Mouse (Mus musculus) liver, embryonic 16.5 days (tissue): ENCODE results near the gene Ppdpf. TPM values are rescaled to one million over a fixed set of nuclear protein-coding genes. Genes with fewer than 3 reads are reported as not detected.
"Not testable (repeated sequence)": the region's sequence is repeated elsewhere in the genome, so short reads cannot be mapped to it uniquely, and the experiment has no call there.

ENCODE experiments used
- ATAC-seq: fragments of 200-750 bp; cut with Nextera tagmentation; 2 replicates; pipeline ENCODE4 v1.8.0; 2017; ENCODE audit warnings: low read depth, mild to moderate bottlenecking, moderate number of reproducible peaks, moderate library complexity
- H3K27ac ChIP-seq: fragments of 300-500 bp; sonication (generic); 2 replicates; pipeline ENCODE4 v1.5.1; 2014; ENCODE audit warnings: mild to moderate bottlenecking, low read length
- H3K27me3 ChIP-seq: fragments of 300-500 bp; sonication (generic); 2 replicates; pipeline ENCODE4 v1.6.1; 2014; ENCODE audit warnings: low read depth, low read length, mixed read lengths; ENCODE audit not compliant: control insufficient read depth, insufficient read depth
- H3K36me3 ChIP-seq: fragments of 300-500 bp; sonication (generic); 2 replicates; pipeline ENCODE4 v1.6.1; 2014; ENCODE audit warnings: mild to moderate bottlenecking; ENCODE audit not compliant: control insufficient read depth, insufficient read depth
- H3K4me1 ChIP-seq: fragments of 300-500 bp; sonication (generic); 2 replicates; pipeline ENCODE4 v1.6.1; 2014; ENCODE audit warnings: low read depth, low read length, mixed read lengths; ENCODE audit not compliant: control insufficient read depth
- H3K4me2 ChIP-seq: fragments of 300-500 bp; sonication (generic); 2 replicates; pipeline ENCODE4 v1.6.1; 2014; ENCODE audit warnings: low read depth, low read length, mixed read lengths
- H3K4me3 ChIP-seq: fragments of 300-500 bp; sonication (generic); 2 replicates; pipeline ENCODE4 v1.5.1; 2014; ENCODE audit warnings: low read depth, mild to moderate bottlenecking, low read length
- H3K9ac ChIP-seq: fragments of 300-500 bp; sonication (generic); 2 replicates; pipeline ENCODE4 v1.6.1; 2014; ENCODE audit warnings: low read depth, low read length
- H3K9me3 ChIP-seq: fragments of 300-500 bp; sonication (generic); replicated peaks from 2 replicates; pipeline ENCODE4 v1.6.1; 2016; ENCODE audit warnings: low read length; ENCODE audit not compliant: control insufficient read depth
- WGBS: fragments of 180-500 bp; shearing (Covaris S2); extraction: QIAGEN DNeasy Blood & Tissue Kit; methylation state at CpG from one replicate; pipeline ENCODE4 v1.1.7; 2014; ENCODE audit not compliant: insufficient replicate concordance; 5-methylcytosine and 5-hydroxymethylcytosine counted together
- polyA plus RNA-seq: library from polyadenylated mRNA; unstranded; fragments of >200 nt; fragmentation: Nextera tagmentation; extraction: Ambion mirVana; gene quantifications from 2 replicates; pipeline ENCODE4 v1.2.1, GENCODE M21; 2015

The Ppdpf gene
- polyA plus RNA-seq, 1 experiment from 2014 or later: 94.4 TPM

GRCm38 (mm10) chr2:181178471-181178870 is 8.6 kb upstream of the Ppdpf start:
- H3K4me1 ChIP-seq: no peaks in the 10 kb centered on the region
- WGBS: 42% methylated on average over 5 of the region's 5 CpGs
- no peak overlapping the region for H3K9ac ChIP-seq
- no peak for ATAC-seq
- no peaks in the 10 kb centered on the region for H3K9me3 ChIP-seq
- no peaks in the 10 kb centered on the region for H3K36me3 ChIP-seq
- no peak overlapping the region for H3K4me3 ChIP-seq
- H3K4me2 ChIP-seq: no peak overlapping the region
- no peak overlapping the region for H3K27ac ChIP-seq
- H3K27me3 ChIP-seq: no peaks in the 10 kb centered on the region

- ATAC-seq: no peak
- 53% methylated on average over 6 of the region's 6 CpGs for WGBS
- no peak overlapping the region for H3K9ac ChIP-seq
Measured at GRCm38 (mm10) chr2:181180898-181181297, 6.1 kb upstream of the Ppdpf start.

GRCm38 (mm10) chr2:181186635-181187034 is 412 bp upstream of the Ppdpf start:
- peak overlapping the region; percentile 99 for H3K4me2 ChIP-seq
- peak overlapping the region; percentile 61 for H3K9ac ChIP-seq
- peak overlapping the region; percentile 90 for H3K27ac ChIP-seq
- H3K27me3 ChIP-seq: peaks cover 5% of the 10 kb centered on the region
- no peaks in the 10 kb centered on the region for H3K9me3 ChIP-seq
- peak overlapping the region; percentile 87 for H3K4me3 ChIP-seq
- H3K4me1 ChIP-seq: peaks cover 16% of the 10 kb centered on the region
- peak; percentile 73 for ATAC-seq
- 1% methylated on average over 14 of the region's 14 CpGs for WGBS
- no peaks in the 10 kb centered on the region for H3K36me3 ChIP-seq

More at GRCm38 (mm10) chr2:181180898-181181297, 6.1 kb upstream of the Ppdpf start:
- no peaks in the 10 kb centered on the region for H3K36me3 ChIP-seq
- no peaks in the 10 kb centered on the region for H3K9me3 ChIP-seq
- H3K4me3 ChIP-seq: no peak overlapping the region
- H3K27ac ChIP-seq: no peak overlapping the region
- peaks cover 4% of the 10 kb centered on the region for H3K27me3 ChIP-seq
- no peaks in the 10 kb centered on the region for H3K4me1 ChIP-seq
- no peak overlapping the region for H3K4me2 ChIP-seq

GRCm38 (mm10) chr2:181188681-181189080 is 1.6 kb downstream of the Ppdpf start:
- H3K27ac ChIP-seq: peak overlapping the region; percentile 74
- peaks cover 16% of the 10 kb centered on the region for H3K4me1 ChIP-seq
- H3K4me2 ChIP-seq: peak overlapping the region; percentile 99
- peak overlapping the region; percentile 87; the same call in 1 of the 2 replicates for H3K4me3 ChIP-seq
- WGBS: 64% methylated on average over 2 of the region's 2 CpGs
- peak overlapping the region; percentile 46; the same call in 1 of the 2 replicates for H3K9ac ChIP-seq
- peaks cover 5% of the 10 kb centered on the region for H3K27me3 ChIP-seq
- no peak for ATAC-seq
- H3K9me3 ChIP-seq: no peaks in the 10 kb centered on the region
- no peaks in the 10 kb centered on the region for H3K36me3 ChIP-seq

- no peak overlapping the region for H3K4me2 ChIP-seq
- H3K4me1 ChIP-seq: peaks cover 16% of the 10 kb centered on the region
- no peak overlapping the region for H3K4me3 ChIP-seq
- peaks cover 8% of the 10 kb centered on the region for H3K27me3 ChIP-seq
- H3K27ac ChIP-seq: peak overlapping the region; percentile 74; the same call in 1 of the 2 replicates
- no peaks in the 10 kb centered on the region for H3K36me3 ChIP-seq
- WGBS: 61% methylated on average over 1 of the region's 1 CpGs
- H3K9ac ChIP-seq: no peak overlapping the region
- no peaks in the 10 kb centered on the region for H3K9me3 ChIP-seq
- ATAC-seq: no peak
Measured at GRCm38 (mm10) chr2:181189321-181189720, 2.3 kb downstream of the Ppdpf start.

- ATAC-seq, H3K36me3 ChIP-seq, H3K4me3 ChIP-seq, H3K9me3 ChIP-seq, H3K27me3 ChIP-seq, H3K9ac ChIP-seq, H3K4me2 ChIP-seq, H3K27ac ChIP-seq: not testable (repeated sequence)
- peaks cover 22% of the 10 kb centered on the region for H3K4me1 ChIP-seq
- WGBS: 48% methylated on average over 4 of the region's 4 CpGs
Measured at GRCm38 (mm10) chr2:181191385-181191784, 4.3 kb downstream of the Ppdpf start.

- WGBS: 66% methylated on average over 4 of the region's 4 CpGs
- Histone ChIP-seq H3K9ac (no peak overlapping the region), H3K27me3 (peaks cover 4% of the 10 kb centered on the region; the same call in 1 of the 2 replicates), H3K4me1 (peaks cover 24% of the 10 kb centered on the region), H3K36me3 (no peaks in the 10 kb centered on the region), H3K4me3 (no peak overlapping the region), H3K4me2 (no peak overlapping the region), H3K27ac (no peak overlapping the region), H3K9me3 (no peaks in the 10 kb centered on the region)
- ATAC-seq: no peak
Measured at GRCm38 (mm10) chr2:181191936-181192335, 4.9 kb downstream of the Ppdpf start.

- 41% methylated on average over 3 of the region's 3 CpGs for WGBS
- no peak for ATAC-seq
- H3K27ac ChIP-seq: no peak overlapping the region
- H3K9ac ChIP-seq: no peak overlapping the region
- peaks cover 4% of the 10 kb centered on the region; the same call in 1 of the 2 replicates for H3K27me3 ChIP-seq
- peaks cover 28% of the 10 kb centered on the region for H3K4me1 ChIP-seq
- no peaks in the 10 kb centered on the region for H3K36me3 ChIP-seq
- H3K4me3 ChIP-seq: no peak overlapping the region
- H3K9me3 ChIP-seq: no peaks in the 10 kb centered on the region
- no peak overlapping the region for H3K4me2 ChIP-seq
Measured at GRCm38 (mm10) chr2:181193044-181193443, 6.0 kb downstream of the Ppdpf start.

- Histone ChIP-seq H3K27me3 (peaks cover 4% of the 10 kb centered on the region; the same call in 1 of the 2 replicates), H3K4me3 (no peak overlapping the region), H3K27ac (no peak overlapping the region), H3K36me3 (no peaks in the 10 kb centered on the region), H3K4me2 (0 out of 2 replicates have a peak overlapping the region, but pooled peaks have one; percentile 8), H3K9me3 (no peaks in the 10 kb centered on the region), H3K9ac (no peak overlapping the region), H3K4me1 (peaks cover 16% of the 10 kb centered on the region)
- WGBS: 51% methylated on average over 4 of the region's 4 CpGs
- ATAC-seq: peak; percentile 68
Measured at GRCm38 (mm10) chr2:181196628-181197300, 9.7 kb downstream of the Ppdpf start.
